Comparison of ENCODE assay signal across 13 mouse cellular contexts in the genomic region with DNA sequence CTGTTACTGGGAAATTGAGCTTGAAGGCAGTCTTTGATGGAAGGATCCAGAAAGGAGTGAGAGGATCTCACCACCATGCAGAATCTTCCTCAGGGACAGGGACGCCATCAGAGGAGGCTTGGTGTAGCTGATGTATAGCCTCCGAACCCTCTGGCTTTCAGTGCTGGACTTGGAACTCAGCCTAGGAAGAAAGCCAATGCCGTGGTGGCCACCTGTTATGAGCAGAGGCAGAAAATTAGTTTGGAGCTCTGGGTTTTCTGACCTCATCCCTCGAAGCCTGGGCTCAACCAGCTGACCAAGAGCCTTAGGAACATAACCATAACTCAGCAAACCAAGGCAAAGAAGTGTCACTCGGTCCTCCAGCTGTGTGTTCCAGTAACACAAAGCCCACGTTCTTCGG.
DNase-seq lines count a peak whose midpoint lies in the region; ATAC-seq and TF ChIP-seq lines count a peak whose summit lies in the region.
"Had no signal": no experiment of that assay in that cellular context is flagged by ENCODE, and none has a peak within 500 bp of the region (broad histone marks: within the 10 kb centered on the region; RNA-seq: fewer than 3 reads in every experiment).

No protein-coding gene starts in this region.

- peak overlapping the region; percentile 69 for H3K4me2 ChIP-seq in liver, embryonic 12.5 days
- H3K4me2 ChIP-seq: lung, embryonic 14.5 days had no signal

- DNase-seq in layer of hippocampus, adult 2 months (ENCODE audit: low spot score in 2 of 2), result no peak
- DNase-seq in layer of hippocampus, adult 9-10 months (ENCODE audit: low spot score), result no peak
- peak; percentile 72 for DNase-seq in cerebellum, adult 11-12 months
- DNase-seq in testis, postnatal 10 days (ENCODE audit: low spot score), result no peak
- no peak for DNase-seq in right cerebral cortex, postnatal 25 days
- DNase-seq: adrenal gland, postnatal 36 days; gastrocnemius, postnatal 10 days; heart, postnatal 10 days; kidney, postnatal 25 days; lung, embryonic 14.5 days had no signal

- peaks cover 75% of the 10 kb centered on the region for H3K36me3 ChIP-seq in erythroblast, embryonic 14.5 days (ENCODE audit: control insufficient read depth)
- peaks cover 25% of the 10 kb centered on the region for H3K36me3 ChIP-seq in liver, embryonic 12.5 days

- H3K4me3 ChIP-seq in erythroblast, embryonic 14.5 days (replicated peaks), result peak overlapping the region; percentile 62
- H3K4me3 ChIP-seq in layer of hippocampus, adult 2 months, result no peak overlapping the region
- peak overlapping the region; percentile 42; the same call in 1 of the 2 replicates for H3K4me3 ChIP-seq in liver, embryonic 12.5 days

- peak overlapping the region; percentile 66 for H3K9ac ChIP-seq in liver, embryonic 12.5 days
- H3K9ac ChIP-seq: lung, embryonic 14.5 days had no signal

- no peak for ATAC-seq in erythroblast, adult 5-6 weeks (replicated peaks; ENCODE audit: low FRiP score, poor library complexity, severe bottlenecking)
- no peak for ATAC-seq in liver, embryonic 12.5 days

- peaks cover 6% of the 10 kb centered on the region for H3K9me3 ChIP-seq in erythroblast, embryonic 14.5 days (ENCODE audit: control insufficient read depth, low read length)
- H3K9me3 ChIP-seq in liver, embryonic 12.5 days (replicated peaks), result no peaks in the 10 kb centered on the region

- peak overlapping the region; percentile 80 for H3K27ac ChIP-seq in layer of hippocampus, adult 2 months
- H3K27ac ChIP-seq in liver, embryonic 12.5 days, result peak overlapping the region; percentile 98

- 80% methylated on average over 7 of the region's 7 CpGs for WGBS in liver, embryonic 12.5 days (ENCODE audit: insufficient replicate concordance)

- H3K27me3 ChIP-seq in erythroblast, embryonic 14.5 days (ENCODE audit: control insufficient read depth), result no peaks in the 10 kb centered on the region
- no peaks in the 10 kb centered on the region for H3K27me3 ChIP-seq in liver, embryonic 12.5 days (replicated peaks)

- H3K4me1 ChIP-seq in erythroblast, embryonic 14.5 days (ENCODE audit: control insufficient read depth), result peaks cover 90% of the 10 kb centered on the region
- peaks cover 82% of the 10 kb centered on the region for H3K4me1 ChIP-seq in liver, embryonic 12.5 days

- TF ChIP-seq CTCF in layer of hippocampus, adult 2 months (conservative IDR thresholded peaks at IDR 0.05), result no peak
